Mouse (Mus musculus): ENCODE data around the gene Lcat.

DNA sequence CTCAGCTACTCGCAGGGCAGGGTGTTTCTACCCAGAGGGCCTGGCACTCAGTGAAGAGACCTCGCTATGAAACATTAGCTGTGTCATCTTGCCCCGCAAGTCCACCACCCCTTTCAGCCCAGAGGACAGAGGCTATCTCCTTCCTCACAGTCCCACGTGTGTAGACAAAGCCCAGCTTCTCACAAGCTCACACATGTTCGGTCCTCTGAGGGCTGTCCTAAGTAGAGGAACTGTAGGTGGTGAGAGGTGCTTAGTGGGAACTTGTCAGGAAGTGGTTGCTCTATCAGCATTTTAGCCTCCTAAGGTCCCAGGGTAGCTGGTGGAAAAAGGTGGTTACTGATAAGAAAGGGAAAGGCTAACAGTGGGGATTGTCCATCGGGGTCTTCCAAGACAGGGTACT, 8.1 kb downstream of the Lcat start:
- TF ChIP-seq CTCF (IDR thresholded peaks at IDR 0.05; ENCODE audit: low read depth, low read length) (no peak), TAL1 (conservative IDR thresholded peaks at IDR 0.05; ENCODE audit: low read depth, low read length) (no peak), GATA1 (IDR thresholded peaks at IDR 0.05; ENCODE audit: borderline replicate concordance, low read length) (no peak), GATA2 (IDR thresholded peaks at IDR 0.05; ENCODE audit: borderline replicate concordance, low read depth, low read length) (no peak)
